Mouse (Mus musculus): ENCODE results near the gene Arf3. TPM values are rescaled to one million over a fixed set of nuclear protein-coding genes. Genes with fewer than 3 reads are reported as not detected.

The Arf3 gene
- polyA plus RNA-seq, 1 experiment from 2014 or later = 22.8 TPM

DNA sequence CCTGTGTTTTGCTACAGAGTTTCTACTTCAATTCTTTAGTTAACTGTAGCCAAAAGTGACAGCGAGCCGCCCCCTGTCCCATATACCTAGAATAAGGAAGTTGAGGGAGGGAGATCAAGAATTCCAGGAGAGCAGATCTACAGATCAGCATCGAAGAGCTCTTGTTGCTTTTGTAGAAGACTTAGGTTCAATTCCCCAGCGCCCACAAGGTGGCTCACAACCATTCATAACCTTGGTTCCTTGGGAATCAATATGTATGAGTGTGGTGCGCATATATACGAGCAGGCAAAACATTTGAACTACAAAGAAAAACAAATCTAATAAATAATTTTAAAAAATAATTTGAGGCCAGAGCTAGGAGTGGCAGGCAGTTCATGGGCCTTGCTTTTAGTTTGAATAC, 18.2 kb upstream of the Arf3 start:
- Histone ChIP-seq H3K4me3 (ENCODE audit: low read depth, low read length) (no peak overlapping the region), H3K27me3 (ENCODE audit: control insufficient read depth, insufficient read depth, low read length) (peaks cover 67% of the 10 kb centered on the region), H3K9me3 (replicated peaks; ENCODE audit: control insufficient read depth, low read length) (no peaks in the 10 kb centered on the region), H3K9ac (ENCODE audit: low read depth, low read length) (no peak overlapping the region), H3K36me3 (ENCODE audit: control insufficient read depth, insufficient read depth, low read length) (no peaks in the 10 kb centered on the region), H3K27ac (ENCODE audit: low read depth, low read length) (no peak overlapping the region), H3K4me1 (ENCODE audit: control insufficient read depth, insufficient read depth, low read length) (peaks cover 19% of the 10 kb centered on the region), H3K4me2 (no peak overlapping the region)
- ATAC-seq (replicated peaks; ENCODE audit: insufficient number of reproducible peaks, low FRiP score, low TSS enrichment) = no peak
- 29% methylated on average over 6 of the region's 6 CpGs for WGBS (ENCODE audit: insufficient replicate concordance)

DNA sequence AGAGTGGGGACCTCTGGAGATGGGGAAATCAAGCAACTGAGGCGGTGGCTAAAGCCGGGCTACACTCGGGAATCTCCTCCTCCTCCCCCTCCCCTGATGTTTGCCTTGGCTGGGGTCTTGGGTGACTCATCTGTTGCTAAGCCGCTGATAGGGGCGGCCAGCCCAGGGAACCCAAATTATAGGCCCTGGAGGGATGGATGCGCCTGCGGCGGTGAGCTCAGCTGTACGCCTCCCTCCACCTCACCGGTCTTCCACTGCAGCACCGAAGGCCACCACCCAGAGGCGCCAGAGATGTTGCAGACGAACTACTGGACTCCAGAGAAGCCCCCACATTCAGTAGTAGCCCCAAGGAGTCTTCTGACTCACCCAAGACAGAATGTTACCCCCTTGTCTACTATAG, 17.6 kb upstream of the Arf3 start:
- no peak overlapping the region for H3K4me3 ChIP-seq (ENCODE audit: low read depth, low read length)
- H3K4me1 ChIP-seq (ENCODE audit: control insufficient read depth, insufficient read depth, low read length) = peaks cover 19% of the 10 kb centered on the region
- no peak overlapping the region for H3K27ac ChIP-seq (ENCODE audit: low read depth, low read length)
- whole genome bisulfite sequencing (ENCODE audit: insufficient replicate concordance) = 4% methylated on average over 13 of the region's 13 CpGs
- ATAC-seq (replicated peaks; ENCODE audit: insufficient number of reproducible peaks, low FRiP score, low TSS enrichment) = no peak
- no peak overlapping the region for H3K9ac ChIP-seq (ENCODE audit: low read depth, low read length)
- H3K9me3 ChIP-seq (replicated peaks; ENCODE audit: control insufficient read depth, low read length) = no peaks in the 10 kb centered on the region
- peaks cover 73% of the 10 kb centered on the region for H3K27me3 ChIP-seq (ENCODE audit: control insufficient read depth, insufficient read depth, low read length)
- no peaks in the 10 kb centered on the region for H3K36me3 ChIP-seq (ENCODE audit: control insufficient read depth, insufficient read depth, low read length)
- H3K4me2 ChIP-seq = no peak overlapping the region

- no peak overlapping the region for H3K4me2 ChIP-seq
- H3K27ac ChIP-seq (ENCODE audit: low read depth, low read length) = no peak overlapping the region
- H3K4me1 ChIP-seq (ENCODE audit: control insufficient read depth, insufficient read depth, low read length) = peaks cover 19% of the 10 kb centered on the region
- H3K36me3 ChIP-seq (ENCODE audit: control insufficient read depth, insufficient read depth, low read length) = no peaks in the 10 kb centered on the region
- H3K9ac ChIP-seq (ENCODE audit: low read depth, low read length) = no peak overlapping the region
- no peak for ATAC-seq (replicated peaks; ENCODE audit: insufficient number of reproducible peaks, low FRiP score, low TSS enrichment)
- peaks cover 78% of the 10 kb centered on the region for H3K27me3 ChIP-seq (ENCODE audit: control insufficient read depth, insufficient read depth, low read length)
- H3K9me3 ChIP-seq (replicated peaks; ENCODE audit: control insufficient read depth, low read length) = no peaks in the 10 kb centered on the region
- WGBS (ENCODE audit: insufficient replicate concordance) = 2% methylated on average over 8 of the region's 8 CpGs
- H3K4me3 ChIP-seq (ENCODE audit: low read depth, low read length) = no peak overlapping the region
Measured at GRCm38 (mm10) chr15:98780075-98780474, 17.1 kb upstream of the Arf3 start.

DNA sequence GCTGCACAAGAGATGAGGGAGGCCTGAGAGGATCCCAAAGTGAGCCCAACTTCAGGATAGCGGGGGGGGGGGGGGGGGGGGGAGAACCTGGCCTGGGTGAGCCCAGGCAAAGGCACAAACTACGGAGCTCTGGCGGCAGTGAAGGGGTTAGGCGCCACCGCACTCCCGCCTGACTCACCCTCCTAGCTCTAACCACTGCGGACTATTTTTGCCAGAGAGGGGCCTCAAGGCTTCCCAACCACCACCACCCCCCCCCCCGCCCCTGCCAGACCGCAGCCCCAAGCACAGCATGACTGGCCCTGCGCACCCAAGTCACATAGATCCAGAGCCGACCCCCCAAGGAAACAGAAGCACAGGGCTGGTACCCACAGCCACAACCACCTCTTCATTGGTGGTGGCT, 15.8 kb upstream of the Arf3 start:
- H3K4me2 ChIP-seq = peak overlapping the region; percentile 53; the same call in 1 of the 2 replicates
- H3K4me3 ChIP-seq (ENCODE audit: low read depth, low read length) = no peak overlapping the region
- H3K4me1 ChIP-seq (ENCODE audit: control insufficient read depth, insufficient read depth, low read length) = peaks cover 19% of the 10 kb centered on the region
- ATAC-seq (replicated peaks; ENCODE audit: insufficient number of reproducible peaks, low FRiP score, low TSS enrichment) = no peak
- WGBS (ENCODE audit: insufficient replicate concordance) = 0% methylated on average over 9 of the region's 11 CpGs
- H3K9ac ChIP-seq (ENCODE audit: low read depth, low read length) = no peak overlapping the region
- H3K27me3 ChIP-seq (ENCODE audit: control insufficient read depth, insufficient read depth, low read length) = peaks cover 88% of the 10 kb centered on the region
- H3K36me3 ChIP-seq (ENCODE audit: control insufficient read depth, insufficient read depth, low read length) = no peaks in the 10 kb centered on the region
- no peaks in the 10 kb centered on the region for H3K9me3 ChIP-seq (replicated peaks; ENCODE audit: control insufficient read depth, low read length)
- H3K27ac ChIP-seq (ENCODE audit: low read depth, low read length) = no peak overlapping the region

DNA sequence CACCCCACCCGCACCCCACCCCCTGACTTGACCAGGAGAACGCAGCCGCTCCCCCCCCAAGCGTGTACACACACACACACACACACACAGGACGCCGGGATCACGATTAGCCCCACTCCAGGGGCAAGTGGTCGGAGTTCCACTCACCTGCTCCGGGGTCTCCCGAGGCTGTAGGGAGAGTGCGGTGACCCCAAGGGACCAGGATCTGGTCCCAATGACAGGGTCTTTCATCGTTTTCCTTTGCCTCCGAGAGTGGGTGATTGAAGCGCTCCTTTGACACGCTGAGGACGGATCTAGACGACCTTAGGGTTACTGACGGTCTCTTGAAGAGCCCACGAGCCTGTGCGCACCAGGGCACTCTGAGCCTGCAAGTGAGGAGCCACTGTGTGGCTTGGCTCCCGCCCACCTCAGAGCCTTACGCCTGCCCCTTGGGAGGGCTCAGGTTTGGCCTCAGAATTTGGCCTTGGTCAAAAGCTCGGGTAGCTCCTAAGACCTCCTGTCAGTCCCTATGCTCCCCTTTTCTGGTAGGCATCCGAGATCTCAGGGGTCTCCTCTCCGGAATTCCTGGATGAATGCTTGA, 15.3 kb upstream of the Arf3 start:
- ATAC-seq (replicated peaks; ENCODE audit: insufficient number of reproducible peaks, low FRiP score, low TSS enrichment) = no peak
- under 1% methylated on average over 25 of the region's 25 CpGs for WGBS (ENCODE audit: insufficient replicate concordance)

GRCm38 (mm10) chr15:98777762-98778161, 14.7 kb upstream of the Arf3 start, which contains the start of gene Wnt10b:
Gene Wnt10b (minus strand): TSS chr15:98778150.
- H3K4me2 ChIP-seq = peak within 1 kb of the TSS; percentile 53
- H3K9me3 ChIP-seq (replicated peaks; ENCODE audit: control insufficient read depth, low read length) = no peaks in the 10 kb centered on the region
- no peaks in the 10 kb centered on the region for H3K36me3 ChIP-seq (ENCODE audit: control insufficient read depth, insufficient read depth, low read length)
- no peak within 1 kb of the TSS for H3K9ac ChIP-seq (ENCODE audit: low read depth, low read length)
- H3K27ac ChIP-seq (ENCODE audit: low read depth, low read length) = no peak within 1 kb of the TSS
- peaks cover 97% of the 10 kb centered on the region for H3K27me3 ChIP-seq (ENCODE audit: control insufficient read depth, insufficient read depth, low read length)
- H3K4me3 ChIP-seq (ENCODE audit: low read depth, low read length) = peak within 1 kb of the TSS; percentile 31
- H3K4me1 ChIP-seq (ENCODE audit: control insufficient read depth, insufficient read depth, low read length) = peaks cover 19% of the 10 kb centered on the region
- under 1% methylated on average over 30 of the region's 33 CpGs for WGBS (ENCODE audit: insufficient replicate concordance)
- no peak for ATAC-seq (replicated peaks; ENCODE audit: insufficient number of reproducible peaks, low FRiP score, low TSS enrichment)

More for the DNA sequence above, 15.3 kb upstream of the Arf3 start:
- H3K27ac ChIP-seq (ENCODE audit: low read depth, low read length) = no peak overlapping the region
- H3K9me3 ChIP-seq (replicated peaks; ENCODE audit: control insufficient read depth, low read length) = no peaks in the 10 kb centered on the region
- H3K27me3 ChIP-seq (ENCODE audit: control insufficient read depth, insufficient read depth, low read length) = peaks cover 94% of the 10 kb centered on the region
- no peak overlapping the region for H3K9ac ChIP-seq (ENCODE audit: low read depth, low read length)
- H3K4me2 ChIP-seq = peak overlapping the region; percentile 53
- peak overlapping the region; percentile 28 for H3K4me3 ChIP-seq (ENCODE audit: low read depth, low read length)
- peaks cover 19% of the 10 kb centered on the region for H3K4me1 ChIP-seq (ENCODE audit: control insufficient read depth, insufficient read depth, low read length)
- H3K36me3 ChIP-seq (ENCODE audit: control insufficient read depth, insufficient read depth, low read length) = no peaks in the 10 kb centered on the region

- ATAC-seq (replicated peaks; ENCODE audit: insufficient number of reproducible peaks, low FRiP score, low TSS enrichment) = no peak
- H3K9ac ChIP-seq (ENCODE audit: low read depth, low read length) = no peak overlapping the region
- 2% methylated on average over 19 of the region's 19 CpGs for WGBS (ENCODE audit: insufficient replicate concordance)
Measured at GRCm38 (mm10) chr15:98777005-98777616, 14.1 kb upstream of the Arf3 start.

GRCm38 (mm10) chr15:98776280-98777004, 13.4 kb upstream of the Arf3 start:
- WGBS (ENCODE audit: insufficient replicate concordance) = under 1% methylated on average over 61 of the region's 62 CpGs
- peaks cover 100% of the 10 kb centered on the region for H3K27me3 ChIP-seq (ENCODE audit: control insufficient read depth, insufficient read depth, low read length)
- peaks cover 25% of the 10 kb centered on the region for H3K4me1 ChIP-seq (ENCODE audit: control insufficient read depth, insufficient read depth, low read length)
- H3K9ac ChIP-seq (ENCODE audit: low read depth, low read length) = no peak overlapping the region
- no peaks in the 10 kb centered on the region for H3K9me3 ChIP-seq (replicated peaks; ENCODE audit: control insufficient read depth, low read length)
- H3K36me3 ChIP-seq (ENCODE audit: control insufficient read depth, insufficient read depth, low read length) = no peaks in the 10 kb centered on the region
- no peak for ATAC-seq (replicated peaks; ENCODE audit: insufficient number of reproducible peaks, low FRiP score, low TSS enrichment)
- peak overlapping the region; percentile 31 for H3K4me3 ChIP-seq (ENCODE audit: low read depth, low read length)
- peak overlapping the region; percentile 46 for H3K4me2 ChIP-seq
- no peak overlapping the region for H3K27ac ChIP-seq (ENCODE audit: low read depth, low read length)

More at GRCm38 (mm10) chr15:98777005-98777616, 14.1 kb upstream of the Arf3 start:
- no peak overlapping the region for H3K27ac ChIP-seq (ENCODE audit: low read depth, low read length)
- no peaks in the 10 kb centered on the region for H3K36me3 ChIP-seq (ENCODE audit: control insufficient read depth, insufficient read depth, low read length)
- no peaks in the 10 kb centered on the region for H3K9me3 ChIP-seq (replicated peaks; ENCODE audit: control insufficient read depth, low read length)
- peak overlapping the region; percentile 31; the same call in 1 of the 2 replicates for H3K4me3 ChIP-seq (ENCODE audit: low read depth, low read length)
- H3K4me2 ChIP-seq = peak overlapping the region; percentile 46; the same call in 1 of the 2 replicates
- peaks cover 99% of the 10 kb centered on the region for H3K27me3 ChIP-seq (ENCODE audit: control insufficient read depth, insufficient read depth, low read length)
- peaks cover 24% of the 10 kb centered on the region for H3K4me1 ChIP-seq (ENCODE audit: control insufficient read depth, insufficient read depth, low read length)
